ENCODE assay signal across 9 mouse cellular contexts in the genomic region with DNA sequence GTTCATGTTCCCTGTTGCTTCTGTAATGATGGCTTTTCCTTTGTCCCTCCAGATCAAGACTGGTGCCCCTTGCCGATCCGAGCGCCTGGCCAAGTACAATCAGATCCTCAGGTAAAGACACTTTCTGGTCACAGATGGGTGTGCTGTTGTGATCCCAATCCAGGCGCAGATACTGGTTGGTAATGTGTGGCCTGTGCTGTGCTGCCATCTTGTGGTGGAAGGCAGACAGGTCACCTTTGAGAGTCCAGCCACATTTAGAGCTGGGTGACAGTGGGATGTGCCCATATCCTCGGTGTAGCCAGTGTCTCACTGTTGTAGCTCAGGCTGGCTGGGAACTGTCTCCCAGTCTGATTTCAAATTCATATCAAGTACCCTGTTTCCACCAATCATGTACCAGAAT. TPM values are rescaled to one million over a fixed set of nuclear protein-coding genes. Genes with fewer than 3 reads are reported as not detected.
DNase-seq lines count a peak whose midpoint lies in the region; ATAC-seq and TF ChIP-seq lines count a peak whose summit lies in the region.
"Had no signal": no experiment of that assay in that cellular context is flagged by ENCODE, and none has a peak within 500 bp of the region (broad histone marks: within the 10 kb centered on the region; RNA-seq: fewer than 3 reads in every experiment).

No protein-coding gene starts in this region.

- ATAC-seq in common myeloid progenitor, adult 5-6 weeks (replicated peaks; ENCODE audit: low read depth, poor library complexity, severe bottlenecking), result peak; percentile 92
- ATAC-seq in lung, postnatal 0 days, result peak; percentile 65

- peak; percentile 98 for TF ChIP-seq CTCF in lung, postnatal 0 days (IDR thresholded peaks at IDR 0.05)

- 51% methylated on average over 5 of the region's 5 CpGs for WGBS in lung, postnatal 0 days

- H3K4me3 ChIP-seq in lung, postnatal 0 days (ENCODE audit: low read depth, low read length), result no peak overlapping the region

- H3K36me3 ChIP-seq in lung, postnatal 0 days (ENCODE audit: insufficient read depth, low read length), result peaks cover 28% of the 10 kb centered on the region

- peak; percentile 55 to 70 for DNase-seq in CD8-positive naive resting alpha-beta T cell, adult 2 months (ENCODE audit: low read depth in 2 of 2, low spot score in 2 of 2)
- DNase-seq in WW6 (ENCODE audit: low read depth, low spot score), result peak; percentile 61
- peak; percentile 73 to 84 for DNase-seq in heart, postnatal 10 days
- peak; percentile 70 to 82 for DNase-seq in kidney, postnatal 36 days
- peak; percentile 68 for DNase-seq in lung, postnatal 0 days (ENCODE audit: low spot score)
- DNase-seq in retina, embryonic 14.5 days (ENCODE audit: low spot score), result peak; percentile 79
- no peak for DNase-seq in ovary, postnatal 10 days (ENCODE audit: low spot score)

- no peaks in the 10 kb centered on the region for H3K4me1 ChIP-seq in lung, postnatal 0 days (ENCODE audit: insufficient read depth, low read depth, low read length)

- no peaks in the 10 kb centered on the region for H3K9me3 ChIP-seq in lung, postnatal 0 days (ENCODE audit: low read length)

- no peaks in the 10 kb centered on the region for H3K27me3 ChIP-seq in lung, postnatal 0 days (replicated peaks; ENCODE audit: insufficient read depth, low read length)

- TF ChIP-seq EP300 in lung, postnatal 0 days (IDR thresholded peaks at IDR 0.05), result no peak

- no peak overlapping the region for H3K27ac ChIP-seq in lung, postnatal 0 days (ENCODE audit: low read length)

- intact Hi-C loops in heart, postnatal 10 days (cut with DNase I), result loop anchor here (2.0 kb wide), 1 partner anchor 29 kb away; no protein-coding TSS in a partner anchor

- H3K9ac ChIP-seq in lung, postnatal 0 days (replicated peaks; ENCODE audit: low read depth), result no peak overlapping the region

- no peak overlapping the region for H3K4me2 ChIP-seq in lung, postnatal 0 days (replicated peaks; ENCODE audit: low read depth, low read length)

RNA-seq across cellular contexts. Expression of gene Eno1, which starts 11.5 kb away (rescaled TPM):
- 176 and 200 TPM in 2 replicates for total RNA-seq in common myeloid progenitor, adult 5-6 weeks (2017)
- 100 to 1,000 TPM; 231 to 243 TPM for total RNA-seq in heart, postnatal 10 days (2021)
- 305 and 319 TPM in 2 replicates for polyA plus RNA-seq in lung, postnatal 0 days (2015; fragmentation: Nextera tagmentation; extraction: Ambion mirVana)

RNA-seq across cellular contexts. Expression of gene Rere, which starts 33.4 kb away (rescaled TPM):
- 21.2 and 45.1 TPM in 2 replicates for total RNA-seq in common myeloid progenitor, adult 5-6 weeks (2017)
- total RNA-seq in heart, postnatal 10 days (2021), result 10 to 100 TPM; 62.1 to 68.0 TPM
- polyA plus RNA-seq in lung, postnatal 0 days (2015; fragmentation: Nextera tagmentation; extraction: Ambion mirVana), result 15.7 and 16.0 TPM in 2 replicates

RNA-seq across cellular contexts. Expression of gene Car6, which starts 46.9 kb away (rescaled TPM):
- not detected in 2 replicates for total RNA-seq in common myeloid progenitor, adult 5-6 weeks (2017)
- total RNA-seq in heart, postnatal 10 days (2021), result not detected
- 0.27 and 0.32 TPM in 2 replicates for polyA plus RNA-seq in lung, postnatal 0 days (2015; fragmentation: Nextera tagmentation; extraction: Ambion mirVana)
- polyA plus RNA-seq: stomach, embryonic 16.5 days had no signal
